8 mouse cellular contexts compared by ENCODE assay signal in genomic region chr17:73804592-73805271, GRCm38 (mm10). TPM values are rescaled to one million over a fixed set of nuclear protein-coding genes. Genes with fewer than 3 reads are reported as not detected.
A peak's percentile ranks its signal among the peaks of the same experiment; 100 is the strongest.
DNase-seq lines count a peak whose midpoint lies in the region; ATAC-seq and TF ChIP-seq lines count a peak whose summit lies in the region.

No protein-coding gene starts in this region.

- peak; percentile 52 for TF ChIP-seq CTCF in C2C12 (IDR thresholded peaks at IDR 0.05; ENCODE audit: control insufficient read depth, insufficient read depth, insufficient read length)

- H3K79me2 ChIP-seq in C2C12 (ENCODE audit: control insufficient read depth, insufficient read depth), result no peaks in the 10 kb centered on the region

- H3K79me3 ChIP-seq in C2C12 (ENCODE audit: low read depth), result no peaks in the 10 kb centered on the region

- peaks cover 0 to 3% of the 10 kb centered on the region in 2 experiments; a peak in 2 of 4 replicates for H3K4me1 ChIP-seq in heart, embryonic 14.5 days (ENCODE audit: control insufficient read depth in 2 of 2, insufficient read depth in 2 of 2, low read length in 2 of 2)
- peaks cover 3% of the 10 kb centered on the region; the same call in 1 of the 2 replicates for H3K4me1 ChIP-seq in liver, embryonic 11.5 days (replicated peaks; ENCODE audit: control insufficient read depth, insufficient read depth, low read length)
- no peaks in the 10 kb centered on the region for H3K4me1 ChIP-seq in stomach, embryonic 14.5 days (ENCODE audit: control insufficient read depth, insufficient read depth, low read length)

- no peaks in the 10 kb centered on the region for H3K36me3 ChIP-seq in C2C12 (ENCODE audit: control insufficient read depth, insufficient read depth)
- H3K36me3 ChIP-seq in heart, embryonic 14.5 days (ENCODE audit: control insufficient read depth, insufficient read depth, low read length), result no peaks in the 10 kb centered on the region
- H3K36me3 ChIP-seq in liver, embryonic 11.5 days (ENCODE audit: control insufficient read depth, insufficient read depth, low read length), result no peaks in the 10 kb centered on the region
- H3K36me3 ChIP-seq in stomach, embryonic 14.5 days (ENCODE audit: control insufficient read depth, insufficient read depth, low read length), result no peaks in the 10 kb centered on the region

- no peaks in the 10 kb centered on the region for H3K27me3 ChIP-seq in C2C12 (ENCODE audit: control insufficient read depth, insufficient read depth, insufficient read length)
- H3K27me3 ChIP-seq in heart, embryonic 14.5 days (ENCODE audit: control insufficient read depth, insufficient read depth, low read length), result no peaks in the 10 kb centered on the region
- no peaks in the 10 kb centered on the region; the same call in 1 of the 2 replicates for H3K27me3 ChIP-seq in liver, embryonic 11.5 days (replicated peaks; ENCODE audit: control insufficient read depth, insufficient read depth, low read length)
- no peaks in the 10 kb centered on the region for H3K27me3 ChIP-seq in stomach, embryonic 14.5 days (ENCODE audit: control insufficient read depth, insufficient read depth, low read length)

- peak overlapping the region; percentile 32 for H3K4me3 ChIP-seq in C2C12 (ENCODE audit: insufficient read depth, poor library complexity, severe bottlenecking)
- peak overlapping the region; percentile 56 to 70 for H3K4me3 ChIP-seq in heart, embryonic 14.5 days (ENCODE audit: control insufficient read depth in 1 of 2, insufficient read depth in 1 of 2, low read depth in 1 of 2, low read length in 2 of 2)
- H3K4me3 ChIP-seq in liver, embryonic 11.5 days (ENCODE audit: low read depth, low read length), result peak overlapping the region; percentile 54
- peak overlapping the region; percentile 57 for H3K4me3 ChIP-seq in stomach, embryonic 14.5 days (ENCODE audit: low read depth, low read length)

- H3K9me3 ChIP-seq in heart, embryonic 14.5 days (ENCODE audit: control insufficient read depth, low read length), result no peaks in the 10 kb centered on the region
- H3K9me3 ChIP-seq in liver, embryonic 11.5 days (ENCODE audit: control insufficient read depth, low read length), result no peaks in the 10 kb centered on the region
- no peaks in the 10 kb centered on the region for H3K9me3 ChIP-seq in stomach, embryonic 14.5 days (ENCODE audit: control insufficient read depth, low read depth, low read length)

- peak overlapping the region; percentile 92 for H3ac ChIP-seq in C2C12 (ENCODE audit: control insufficient read depth, insufficient read length, low read depth)

- peak overlapping the region; percentile 76 for H3K9ac ChIP-seq in heart, embryonic 14.5 days (ENCODE audit: low read length)
- H3K9ac ChIP-seq in liver, embryonic 11.5 days (ENCODE audit: low read depth, low read length), result peak overlapping the region; percentile 51
- H3K9ac ChIP-seq in stomach, embryonic 14.5 days (replicated peaks; ENCODE audit: low read depth, low read length), result peak overlapping the region; percentile 36

- peak; percentile 82 for ATAC-seq in heart, embryonic 14.5 days (ENCODE audit: insufficient number of reproducible peaks, insufficient read depth, low FRiP score, low read depth)
- ATAC-seq in liver, embryonic 11.5 days (replicated peaks; ENCODE audit: low FRiP score), result peak; percentile 85
- ATAC-seq in stomach, embryonic 14.5 days (ENCODE audit: insufficient number of reproducible peaks, insufficient read depth, low FRiP score, low read depth), result peak; percentile 91

- DNase-seq in brain, adult 2 months (ENCODE audit: low read depth, low spot score), result peak; percentile 99
- peak; percentile 89 for DNase-seq in fibroblast of lung, adult 2 months (ENCODE audit: low read depth)
- DNase-seq in kidney, postnatal 10 days, result peak; percentile 95
- DNase-seq in liver, embryonic 11.5 days (ENCODE audit: low spot score), result peak; percentile 80
- DNase-seq in natural killer cell, adult 2 months (ENCODE audit: low spot score in 2 of 2), result peak; percentile 77 to 82

- H3K27ac ChIP-seq in heart, embryonic 14.5 days (replicated peaks in 1 of 2; ENCODE audit: control insufficient read depth in 1 of 2, insufficient read depth in 1 of 2, low read depth in 2 of 2, low read length in 2 of 2), result no peak overlapping the region
- H3K27ac ChIP-seq in liver, embryonic 11.5 days (ENCODE audit: low read depth, low read length), result no peak overlapping the region
- no peak overlapping the region for H3K27ac ChIP-seq in stomach, embryonic 14.5 days (ENCODE audit: low read length)

- peak overlapping the region; percentile 92 for H3K4me2 ChIP-seq in heart, embryonic 14.5 days (ENCODE audit: low read length)
- peak overlapping the region; percentile 66 for H3K4me2 ChIP-seq in liver, embryonic 11.5 days
- peak overlapping the region; percentile 79 for H3K4me2 ChIP-seq in stomach, embryonic 14.5 days (replicated peaks; ENCODE audit: low read depth, low read length)

- WGBS in heart, embryonic 14.5 days, result under 1% methylated on average over 45 of the region's 45 CpGs
- under 1% methylated on average over 45 of the region's 45 CpGs for WGBS in liver, embryonic 11.5 days
- WGBS in stomach, embryonic 14.5 days, result under 1% methylated on average over 45 of the region's 45 CpGs

TF ChIP-seq in C2C12, 6 proteins besides CTCF, POLR2A, EP300 and RAD21:
- TF ChIP-seq CEBPB (IDR thresholded peaks at IDR 0.05; ENCODE audit: low read depth), result no peak
- TF ChIP-seq MYOG (IDR thresholded peaks at IDR 0.05; ENCODE audit: control insufficient read depth, extremely low read depth, insufficient read length), result no peak
- no peak for TF ChIP-seq MAX (IDR thresholded peaks at IDR 0.05)
- no peak for TF ChIP-seq FOSL1 (IDR thresholded peaks at IDR 0.05; ENCODE audit: insufficient read depth, low read length, poor library complexity, severe bottlenecking)
- TF ChIP-seq MYOD1 (IDR thresholded peaks at IDR 0.05; ENCODE audit: control insufficient read depth, insufficient read length, low read depth), result no peak
- no peak for TF ChIP-seq USF1 (IDR thresholded peaks at IDR 0.05; ENCODE audit: low read depth)

RNA-seq across cellular contexts. Expression of gene Ehd3, which starts 0.8 kb away (rescaled TPM):
- polyA plus RNA-seq in C2C12 (2012; fragmentation: generic; extraction: Trizol), result 5.6 TPM
- polyA plus RNA-seq in heart, embryonic 14.5 days (2014; fragmentation: Nextera tagmentation; extraction: Ambion mirVana), result 2.3 and 2.7 TPM in 2 replicates
- polyA plus RNA-seq in liver, embryonic 11.5 days (2014; fragmentation: Nextera tagmentation; extraction: Ambion mirVana), result 42.2 and 44.4 TPM in 2 replicates
- 4.6 and 5.0 TPM in 2 replicates for polyA plus RNA-seq in stomach, embryonic 14.5 days (2014; fragmentation: Nextera tagmentation; extraction: Ambion mirVana)
